Mouse (Mus musculus) myocyte (in vitro differentiated cells): ENCODE results near the gene Kcnk1.

Experiments
- MAX ChIP-seq: IDR thresholded peaks from one replicate; pipeline ENCODE4 v1.6.1; 2011; ENCODE audit warnings: low read depth, mild to moderate bottlenecking, control low read depth
- POLR2A ChIP-seq: IDR thresholded peaks from one replicate; pipeline ENCODE4 v1.6.1; 2011; ENCODE audit warnings: low read depth, mild to moderate bottlenecking, control low read depth, moderate library complexity; ENCODE audit not compliant: insufficient read length
- TCF12 ChIP-seq: IDR thresholded peaks from one replicate; pipeline ENCODE4 v1.6.1; 2011; ENCODE audit warnings: mild to moderate bottlenecking, control low read depth; ENCODE audit not compliant: poor library complexity, insufficient read depth, severe bottlenecking
- USF1 ChIP-seq: IDR thresholded peaks from one replicate; pipeline ENCODE4 v1.6.1; 2011; ENCODE audit warnings: low read depth, mild to moderate bottlenecking, control low read depth, moderate library complexity

DNA sequence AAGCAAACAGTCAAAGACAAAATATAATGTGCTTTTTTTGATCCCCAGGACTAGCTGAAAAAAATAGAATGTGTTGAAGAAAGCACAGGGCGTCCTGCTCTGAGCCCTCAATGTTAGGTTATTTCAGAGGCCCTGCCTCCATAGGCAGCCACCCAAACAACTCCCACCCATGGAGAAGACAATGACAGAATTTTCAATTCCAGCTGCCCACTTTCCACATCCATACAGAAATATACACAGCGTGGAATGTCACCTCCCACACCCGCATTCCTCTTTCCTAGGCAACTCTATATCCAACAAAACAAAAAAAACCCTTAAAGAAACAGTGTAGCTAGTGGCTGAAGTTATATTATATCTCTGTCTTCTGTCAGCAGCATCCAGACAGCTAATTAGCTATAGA, 23.6 kb upstream of the Kcnk1 start:
- no peak for TF ChIP-seq USF1
- no peak for TF ChIP-seq TCF12
- no peak for TF ChIP-seq POLR2A
- no peak for TF ChIP-seq MAX
